Mouse (Mus musculus): ENCODE results near the gene Camk1d. TPM values are rescaled to one million over a fixed set of nuclear protein-coding genes. Genes with fewer than 3 reads are reported as not detected.

The Camk1d gene
- polyA plus RNA-seq, 1 experiment = 25.6 TPM

DNA sequence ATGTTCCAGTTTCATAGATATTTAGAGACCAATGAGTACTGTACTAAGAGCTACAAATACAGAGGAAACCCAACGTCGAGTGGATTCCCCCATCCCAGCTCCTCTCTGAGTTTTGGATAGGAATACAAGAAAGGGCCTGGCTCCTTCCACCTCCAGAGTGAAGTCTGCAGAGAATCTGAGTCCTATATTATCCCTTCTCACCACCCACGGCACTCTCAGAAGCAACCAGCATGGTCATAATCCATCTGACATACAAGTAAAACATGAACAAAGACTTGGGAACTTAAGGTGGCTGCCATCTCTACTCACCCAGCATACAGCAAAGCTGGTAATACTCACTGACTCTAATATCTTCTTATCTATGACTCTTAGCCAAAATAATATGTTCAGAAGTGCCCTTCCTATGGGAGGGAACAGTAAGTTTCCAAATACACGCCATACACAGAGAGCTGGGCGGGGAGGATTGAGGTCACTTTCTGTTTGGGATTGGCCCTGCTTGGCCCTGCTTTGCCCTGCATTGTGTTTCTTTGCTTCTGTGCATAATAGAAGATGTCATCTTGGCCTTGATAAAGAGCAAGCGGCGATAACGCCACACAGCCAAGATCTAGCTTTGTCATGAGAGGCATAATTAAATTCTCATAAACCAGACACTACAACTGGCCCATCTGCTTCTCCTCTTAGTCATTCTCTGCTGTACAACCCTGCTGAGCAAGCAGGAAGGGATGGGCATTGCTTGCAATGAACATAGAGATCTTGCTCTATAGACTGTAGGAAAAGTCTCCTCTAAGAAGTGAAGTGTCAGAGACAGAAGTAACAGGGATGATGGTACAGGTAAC lies 118.7 kb downstream of the Camk1d start:
- no peak for DNase-seq
- no peaks in the 10 kb centered on the region for H3K27me3 ChIP-seq (ENCODE audit: control insufficient read depth, insufficient read depth, low read length)
- no peak overlapping the region for H3K4me3 ChIP-seq (replicated peaks; ENCODE audit: insufficient read depth, low read depth, low read length)
- no peaks in the 10 kb centered on the region; the same call in 1 of the 2 replicates for H3K4me1 ChIP-seq (ENCODE audit: control insufficient read depth, insufficient read depth, low read length)
- no peak overlapping the region for H3K27ac ChIP-seq (ENCODE audit: insufficient read depth, low read length)
- TF ChIP-seq CTCF (IDR thresholded peaks at IDR 0.05; ENCODE audit: borderline replicate concordance, insufficient read depth, low read depth, low read length) (no peak), POLR2A (IDR thresholded peaks at IDR 0.05; ENCODE audit: borderline replicate concordance, insufficient read depth, low read length) (no peak)
- 70% methylated on average over 8 of the region's 8 CpGs for WGBS

GRCm38 (mm10) chr2:5592461-5593136 lies 121.7 kb downstream of the Camk1d start:
- WGBS = 87% methylated on average over 6 of the region's 6 CpGs
- Histone ChIP-seq H3K4me1 (ENCODE audit: control insufficient read depth, insufficient read depth, low read length) (no peaks in the 10 kb centered on the region; the same call in 1 of the 2 replicates), H3K4me3 (replicated peaks; ENCODE audit: insufficient read depth, low read depth, low read length) (no peak overlapping the region), H3K27ac (ENCODE audit: insufficient read depth, low read length) (no peak overlapping the region), H3K27me3 (ENCODE audit: control insufficient read depth, insufficient read depth, low read length) (no peaks in the 10 kb centered on the region)
- no peak for DNase-seq
- TF ChIP-seq CTCF (IDR thresholded peaks at IDR 0.05; ENCODE audit: borderline replicate concordance, insufficient read depth, low read depth, low read length) (no peak), POLR2A (IDR thresholded peaks at IDR 0.05; ENCODE audit: borderline replicate concordance, insufficient read depth, low read length) (no peak)

- TF ChIP-seq CTCF (IDR thresholded peaks at IDR 0.05; ENCODE audit: borderline replicate concordance, insufficient read depth, low read depth, low read length) (no peak), POLR2A (IDR thresholded peaks at IDR 0.05; ENCODE audit: borderline replicate concordance, insufficient read depth, low read length) (no peak)
- no peak overlapping the region for H3K4me3 ChIP-seq (replicated peaks; ENCODE audit: insufficient read depth, low read depth, low read length)
- no peak for DNase-seq
- H3K27me3 ChIP-seq (ENCODE audit: control insufficient read depth, insufficient read depth, low read length) = no peaks in the 10 kb centered on the region
- no peak overlapping the region for H3K27ac ChIP-seq (ENCODE audit: insufficient read depth, low read length)
- WGBS = 75% methylated on average over 5 of the region's 5 CpGs
- no peaks in the 10 kb centered on the region for H3K4me1 ChIP-seq (ENCODE audit: control insufficient read depth, insufficient read depth, low read length)
Measured at GRCm38 (mm10) chr2:5590074-5590473, 124.2 kb downstream of the Camk1d start.

GRCm38 (mm10) chr2:5589163-5589562 lies 125.2 kb downstream of the Camk1d start:
- WGBS = 81% methylated on average over 5 of the region's 5 CpGs
- TF ChIP-seq POLR2A (IDR thresholded peaks at IDR 0.05; ENCODE audit: borderline replicate concordance, insufficient read depth, low read length) = no peak
- TF ChIP-seq CTCF (IDR thresholded peaks at IDR 0.05; ENCODE audit: borderline replicate concordance, insufficient read depth, low read depth, low read length) = no peak
- no peak overlapping the region for H3K4me3 ChIP-seq (replicated peaks; ENCODE audit: insufficient read depth, low read depth, low read length)
- no peak for DNase-seq
- H3K27me3 ChIP-seq (ENCODE audit: control insufficient read depth, insufficient read depth, low read length) = no peaks in the 10 kb centered on the region
- no peak overlapping the region for H3K27ac ChIP-seq (ENCODE audit: insufficient read depth, low read length)
- no peaks in the 10 kb centered on the region for H3K4me1 ChIP-seq (ENCODE audit: control insufficient read depth, insufficient read depth, low read length)

- Histone ChIP-seq H3K27me3 (ENCODE audit: control insufficient read depth, insufficient read depth, low read length) (no peaks in the 10 kb centered on the region), H3K4me1 (ENCODE audit: control insufficient read depth, insufficient read depth, low read length) (no peaks in the 10 kb centered on the region), H3K27ac (ENCODE audit: insufficient read depth, low read length) (no peak overlapping the region), H3K4me3 (replicated peaks; ENCODE audit: insufficient read depth, low read depth, low read length) (no peak overlapping the region)
- no peak for DNase-seq
- WGBS = 92% methylated on average over 8 of the region's 8 CpGs
- TF ChIP-seq POLR2A (IDR thresholded peaks at IDR 0.05; ENCODE audit: borderline replicate concordance, insufficient read depth, low read length) = no peak
- no peak for TF ChIP-seq CTCF (IDR thresholded peaks at IDR 0.05; ENCODE audit: borderline replicate concordance, insufficient read depth, low read depth, low read length)
Measured at GRCm38 (mm10) chr2:5588329-5588982, 125.9 kb downstream of the Camk1d start.

- DNase-seq = no peak
- TF ChIP-seq CTCF (IDR thresholded peaks at IDR 0.05; ENCODE audit: borderline replicate concordance, insufficient read depth, low read depth, low read length) (no peak), POLR2A (IDR thresholded peaks at IDR 0.05; ENCODE audit: borderline replicate concordance, insufficient read depth, low read length) (no peak)
- WGBS = 80% methylated on average over 6 of the region's 6 CpGs
- Histone ChIP-seq H3K4me1 (ENCODE audit: control insufficient read depth, insufficient read depth, low read length) (no peaks in the 10 kb centered on the region; the same call in 1 of the 2 replicates), H3K4me3 (replicated peaks; ENCODE audit: insufficient read depth, low read depth, low read length) (no peak overlapping the region), H3K27me3 (ENCODE audit: control insufficient read depth, insufficient read depth, low read length) (no peaks in the 10 kb centered on the region), H3K27ac (ENCODE audit: insufficient read depth, low read length) (no peak overlapping the region)
Measured at GRCm38 (mm10) chr2:5584318-5585027, 129.8 kb downstream of the Camk1d start.

- no peak for DNase-seq
- TF ChIP-seq CTCF (IDR thresholded peaks at IDR 0.05; ENCODE audit: borderline replicate concordance, insufficient read depth, low read depth, low read length) (no peak), POLR2A (IDR thresholded peaks at IDR 0.05; ENCODE audit: borderline replicate concordance, insufficient read depth, low read length) (no peak)
- peaks cover 10% of the 10 kb centered on the region for H3K4me1 ChIP-seq (ENCODE audit: control insufficient read depth, insufficient read depth, low read length)
- no peak overlapping the region for H3K27ac ChIP-seq (ENCODE audit: insufficient read depth, low read length)
- 80% methylated on average over 4 of the region's 4 CpGs for WGBS
- H3K27me3 ChIP-seq (ENCODE audit: control insufficient read depth, insufficient read depth, low read length) = no peaks in the 10 kb centered on the region
- no peak overlapping the region for H3K4me3 ChIP-seq (replicated peaks; ENCODE audit: insufficient read depth, low read depth, low read length)
Measured at GRCm38 (mm10) chr2:5579391-5579790, 134.9 kb downstream of the Camk1d start.
